Mouse (Mus musculus) thymus, adult 2 months (tissue): ENCODE measurements at regions not wholly inside any gene's neighbourhood (a gene's known extent, or its start where the extent isn't known, plus 50 kb on each side); places are given as distances from the start of the nearest gene placed in this dataset.

Experiments used
- DNase-seq: peaks from one replicate; pipeline ENCODE4 v3.0.0; 2021
- H3K27ac ChIP-seq: fragments of 200-500 bp; 2 replicates; pipeline ENCODE4 v1.5.1; 2012; ENCODE audit warnings: low read length, control low read depth; ENCODE audit not compliant: control insufficient read depth, insufficient read depth
- H3K27me3 ChIP-seq: fragments of 200-500 bp; 2 replicates; pipeline ENCODE4 v1.6.1; 2012; ENCODE audit warnings: mild to moderate bottlenecking, low read length, moderate library complexity, mixed read lengths; ENCODE audit not compliant: control insufficient read depth, insufficient read depth
- H3K36me3 ChIP-seq: fragments of 200-500 bp; 2 replicates; pipeline ENCODE4 v1.6.1; 2012; ENCODE audit warnings: mild to moderate bottlenecking, low read length, moderate library complexity; ENCODE audit not compliant: control insufficient read depth, insufficient read depth
- H3K4me1 ChIP-seq: fragments of 200-500 bp; replicated peaks from 2 replicates; pipeline ENCODE4 v1.6.1; 2012; ENCODE audit warnings: low read length; ENCODE audit not compliant: control insufficient read depth, insufficient read depth
- H3K4me3 ChIP-seq: fragments of 200-500 bp; 2 replicates; pipeline ENCODE4 v1.5.1; 2012; ENCODE audit warnings: mild to moderate bottlenecking, low read length, control low read depth, moderate library complexity; ENCODE audit not compliant: control insufficient read depth, insufficient read depth
- CTCF ChIP-seq: fragments of 200-500 bp; IDR thresholded peaks from 2 replicates; pipeline ENCODE4 v1.5.1; 2012; ENCODE audit warnings: mild to moderate bottlenecking, control low read depth, low read length, moderate library complexity, borderline replicate concordance; ENCODE audit not compliant: control insufficient read depth, poor library complexity, insufficient read depth; ENCODE audit errors: extremely low read depth
- POLR2A ChIP-seq: fragments of 200-500 bp; IDR thresholded peaks from 2 replicates; pipeline ENCODE4 v1.6.1; 2012; ENCODE audit warnings: mild to moderate bottlenecking, low read length, control low read depth, moderate library complexity; ENCODE audit not compliant: control insufficient read depth, poor library complexity, insufficient read depth; ENCODE audit errors: extremely low read depth
- WGBS: fragments of 180-500 bp; shearing (Covaris S2); methylation state at CpG from one replicate; pipeline ENCODE4 v1.1.7; 2018; 5-methylcytosine and 5-hydroxymethylcytosine counted together

DNA sequence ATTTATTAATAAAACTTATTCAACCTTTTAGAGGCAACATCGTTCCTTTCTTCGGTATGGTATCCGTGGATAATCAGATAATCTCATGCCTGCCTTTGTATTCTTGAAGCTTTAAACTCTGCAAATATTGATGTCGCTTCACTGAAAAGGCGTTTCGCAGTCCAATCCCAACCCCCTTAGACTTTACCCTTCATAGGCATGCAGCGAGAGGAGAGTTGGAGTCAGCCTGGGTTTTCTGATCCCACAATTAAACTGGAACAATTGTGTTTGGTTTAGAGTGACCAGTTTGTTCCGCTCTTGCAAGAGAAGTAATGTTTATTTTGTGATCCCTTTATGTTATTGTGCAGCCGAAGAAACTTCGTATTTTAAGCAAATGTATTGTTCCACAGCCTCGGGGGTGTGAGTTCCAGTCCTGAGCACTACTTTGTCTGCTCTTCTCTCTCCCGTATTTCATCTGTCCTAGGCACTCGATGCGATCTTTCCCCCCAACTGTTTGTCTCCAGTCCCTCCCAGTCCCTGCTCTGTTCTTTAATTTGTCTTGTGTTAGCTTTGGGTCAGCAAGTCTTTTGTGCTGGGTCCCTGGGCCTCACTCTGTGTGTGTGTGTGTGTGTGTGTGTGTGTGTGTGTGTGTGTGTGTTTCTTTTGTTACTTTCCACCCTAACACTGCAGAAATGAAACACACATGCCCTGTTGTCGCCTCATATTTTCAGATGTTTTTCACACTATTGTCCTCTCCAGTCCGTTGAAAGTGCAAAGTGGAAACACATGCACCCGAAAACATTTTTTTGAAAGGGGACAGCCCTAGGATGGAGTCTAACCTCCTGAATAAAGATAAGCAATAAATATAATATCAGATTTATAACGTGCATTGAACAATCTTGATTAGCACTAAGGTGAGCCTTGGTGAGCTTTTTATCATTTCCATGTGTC lies 318.7 kb downstream of the Parp8 start:
- no peak overlapping the region for H3K27ac ChIP-seq
- H3K27me3 ChIP-seq, result peaks cover 16% of the 10 kb centered on the region
- H3K4me1 ChIP-seq, result no peaks in the 10 kb centered on the region
- H3K4me3 ChIP-seq, result no peak overlapping the region
- TF ChIP-seq POLR2A (no peak), CTCF (no peak)
- H3K36me3 ChIP-seq, result no peaks in the 10 kb centered on the region
- no peak for DNase-seq
- WGBS, result 16% methylated on average over 18 of the region's 18 CpGs

GRCm38 (mm10) chr13:116705611-116706386 lies 319.5 kb downstream of the Parp8 start:
- no peak overlapping the region for H3K27ac ChIP-seq
- DNase-seq, result no peak

DNA sequence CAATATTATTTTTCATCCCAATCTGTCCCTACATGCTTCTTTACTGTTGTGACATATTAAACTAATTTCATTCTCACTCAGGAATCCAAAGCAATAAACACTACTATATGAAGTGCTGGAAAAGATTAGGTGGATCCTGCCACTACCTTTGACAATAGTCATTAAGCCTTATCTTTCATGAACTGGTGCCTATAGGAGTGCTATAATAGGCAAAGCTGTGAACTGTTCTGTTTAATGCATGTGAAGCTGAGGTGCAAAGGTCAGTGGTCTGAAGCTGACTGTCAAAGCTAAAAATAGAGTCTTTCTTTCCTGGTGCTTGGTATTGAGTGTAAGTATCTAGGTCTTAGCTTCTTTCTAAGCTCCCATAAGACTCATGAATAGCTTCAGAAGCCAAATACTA lies 336.6 kb downstream of the Parp8 start:
- TF ChIP-seq CTCF, result no peak
- no peak for TF ChIP-seq POLR2A
- no peaks in the 10 kb centered on the region for H3K36me3 ChIP-seq
- H3K4me1 ChIP-seq, result no peaks in the 10 kb centered on the region
- H3K4me3 ChIP-seq, result no peak overlapping the region
- no peaks in the 10 kb centered on the region for H3K27me3 ChIP-seq
- no peak overlapping the region for H3K27ac ChIP-seq
- DNase-seq, result no peak

More at GRCm38 (mm10) chr13:116705611-116706386, 319.5 kb downstream of the Parp8 start:
- TF ChIP-seq POLR2A, result no peak
- no peak for TF ChIP-seq CTCF
- Histone ChIP-seq H3K4me3 (no peak overlapping the region), H3K27me3 (peaks cover 16% of the 10 kb centered on the region), H3K36me3 (no peaks in the 10 kb centered on the region), H3K4me1 (no peaks in the 10 kb centered on the region)
- WGBS, result 5% methylated on average over 39 of the region's 39 CpGs
